Mouse (Mus musculus): Measurements from ENCODE around the gene Spred1. TPM values are rescaled to one million over a fixed set of nuclear protein-coding genes. Genes with fewer than 3 reads are reported as not detected.

Gene Spred1
- total RNA-seq (2015; ENCODE audit: low replicate concordance) (0.72 and 7.5 TPM in 2 replicates), total RNA-seq (2017; ENCODE audit: low replicate concordance) (4.2 and 7.2 TPM in 2 replicates)

DNA sequence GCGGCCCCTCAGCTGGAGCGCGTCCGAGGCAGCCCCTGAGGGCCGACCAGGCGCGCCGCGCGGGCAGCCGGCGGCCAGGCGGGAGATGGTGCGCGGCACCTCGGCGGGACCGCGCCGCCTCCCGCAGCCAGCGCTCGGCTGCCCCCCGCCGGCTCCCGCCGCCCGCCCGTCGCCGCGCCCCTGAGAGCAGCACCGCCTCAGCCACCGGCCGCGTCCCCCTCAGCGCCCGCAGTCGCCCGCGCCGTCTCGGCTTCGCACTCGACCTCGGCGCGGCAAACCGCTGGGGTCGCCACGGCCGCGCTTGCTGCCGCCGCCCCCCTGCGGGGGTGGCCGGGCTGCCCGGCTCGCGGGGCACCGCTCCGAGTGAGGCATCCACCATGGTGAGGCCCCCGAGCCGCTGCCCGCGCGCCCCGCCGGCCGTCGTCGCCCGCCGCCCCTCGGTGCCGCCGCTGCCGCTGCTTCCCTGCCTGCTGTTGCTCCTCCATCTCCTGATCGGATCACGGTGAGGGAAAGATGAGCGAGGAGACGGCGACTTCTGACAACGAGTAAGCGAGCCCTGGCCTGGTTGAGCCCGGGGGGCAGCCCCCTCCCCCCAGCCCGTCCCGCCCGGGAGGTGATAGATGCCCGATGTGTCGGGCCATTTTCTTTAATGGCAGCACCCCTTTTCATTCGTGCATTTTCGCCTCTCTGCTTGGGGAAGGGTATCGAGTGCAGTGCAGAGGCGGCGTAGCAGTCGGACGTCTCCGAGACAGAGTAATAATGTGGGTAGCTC lies at the start of gene Spred1:
Gene Spred1 (plus strand): TSS at position 163 of the 772 bp plus-strand sequence.
- no peak for ATAC-seq (replicated peaks; ENCODE audit: low FRiP score, poor library complexity, severe bottlenecking)

DNA sequence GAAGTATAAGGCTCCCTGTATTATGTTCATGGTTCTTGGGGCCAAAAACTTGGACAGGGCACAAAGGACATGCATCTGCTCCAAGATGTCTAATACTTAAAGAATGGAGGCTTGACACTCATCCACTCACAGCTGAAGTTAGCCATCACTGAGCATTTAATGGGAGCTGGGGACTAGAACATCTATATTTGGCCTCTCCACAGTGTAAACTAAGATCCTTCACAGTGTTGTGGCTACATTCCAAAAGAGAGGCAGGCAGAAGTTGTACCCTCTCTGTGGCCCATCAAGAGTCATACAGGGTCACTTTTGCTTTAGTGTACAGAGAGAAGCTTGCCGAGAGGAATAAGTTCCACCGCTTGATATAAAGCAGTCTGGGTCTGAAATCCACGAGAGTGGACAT lies 49.6 kb upstream of the Spred1 start:
- ATAC-seq (replicated peaks; ENCODE audit: low FRiP score, poor library complexity, severe bottlenecking) = no peak

GRCm38 (mm10) chr2:117078711-117079110 lies 42.5 kb upstream of the Spred1 start:
- no peak for ATAC-seq (replicated peaks; ENCODE audit: low FRiP score, poor library complexity, severe bottlenecking)

DNA sequence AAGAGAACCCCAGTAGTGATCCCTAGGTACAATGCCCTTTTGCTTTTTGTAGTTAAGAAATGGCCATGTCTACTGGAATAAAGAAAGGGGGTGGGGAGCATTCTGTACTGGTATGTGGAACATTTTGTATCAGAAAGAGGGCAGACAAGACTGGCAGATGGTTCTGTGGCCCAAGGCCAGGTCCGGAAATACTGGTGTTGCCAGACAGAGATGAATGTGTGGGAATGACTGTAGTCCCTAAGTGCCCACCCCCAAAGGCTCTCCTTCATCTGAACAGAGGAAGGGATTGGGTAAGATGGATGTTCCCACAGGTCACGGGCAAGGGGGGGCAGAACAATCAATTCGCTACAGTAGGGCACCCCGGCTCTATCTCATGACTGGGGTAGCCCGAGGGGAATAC lies 41.6 kb upstream of the Spred1 start:
- ATAC-seq (replicated peaks; ENCODE audit: low FRiP score, poor library complexity, severe bottlenecking) = no peak

DNA sequence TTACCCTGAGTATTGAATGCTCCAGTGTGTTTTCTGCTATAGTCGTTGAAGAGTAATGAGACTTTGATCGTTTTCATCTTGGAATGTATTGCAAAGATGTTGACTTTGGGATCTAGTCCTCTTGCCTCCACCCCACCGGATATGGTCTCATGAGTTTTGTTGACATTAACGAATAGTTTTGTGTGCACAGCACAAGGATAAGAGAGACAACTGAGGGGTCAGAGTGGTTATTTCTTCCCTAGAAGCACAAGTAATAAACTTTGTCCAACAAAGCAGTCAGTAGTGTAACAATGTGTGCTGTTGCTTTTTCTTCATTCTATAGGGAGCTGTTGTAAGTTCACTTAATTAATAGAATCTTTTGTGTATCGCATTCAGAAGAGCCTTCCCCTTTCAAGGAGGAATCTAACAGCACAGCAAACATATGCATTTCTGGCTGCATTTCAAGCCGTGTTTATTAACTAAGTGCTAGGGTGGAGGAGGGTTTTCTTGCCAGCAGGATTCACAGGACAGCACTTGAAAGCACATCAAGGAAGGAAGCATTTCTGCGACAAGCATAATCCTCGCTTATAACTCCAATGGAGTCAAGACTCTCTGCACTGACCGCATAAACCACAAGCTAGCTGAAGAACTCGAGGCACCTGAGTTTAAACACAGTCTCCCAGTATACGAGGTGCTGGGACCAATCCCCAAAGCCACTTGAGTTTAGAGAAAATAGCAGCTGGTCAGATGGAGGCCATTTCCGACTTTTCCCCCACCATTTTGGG lies 35.0 kb upstream of the Spred1 start:
- no peak for ATAC-seq (replicated peaks; ENCODE audit: low FRiP score, poor library complexity, severe bottlenecking)

DNA sequence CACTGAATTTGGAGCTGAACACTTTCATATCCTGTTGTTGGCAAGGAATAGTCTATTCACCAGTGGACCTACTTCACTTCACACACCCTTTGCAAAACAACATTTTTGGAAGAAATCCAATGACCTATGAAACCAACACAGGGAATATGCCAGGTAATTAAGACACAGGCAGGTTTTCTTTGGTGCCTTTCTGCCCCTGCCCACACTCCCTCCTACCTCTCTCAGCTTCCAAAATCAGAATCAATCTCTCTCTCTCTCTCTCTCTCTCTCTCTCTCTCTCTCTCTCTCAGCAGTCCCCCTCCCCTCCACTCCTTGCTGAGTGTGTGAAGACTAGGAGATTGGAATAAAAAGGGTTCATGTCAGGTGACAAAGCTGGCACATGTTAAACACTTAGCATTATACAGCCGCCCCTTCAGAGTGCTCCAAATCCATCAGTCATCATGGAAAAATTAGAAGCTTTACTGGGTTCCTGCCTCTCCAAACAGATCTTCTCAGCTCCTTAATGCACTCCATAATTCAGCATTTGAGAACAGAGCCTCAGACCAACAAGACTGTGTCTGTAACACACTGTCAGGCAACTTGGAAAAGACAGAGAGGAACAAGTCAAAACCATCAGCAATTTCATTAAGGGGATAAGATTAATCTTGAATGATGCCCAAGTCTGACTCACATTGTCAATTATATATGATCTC lies 34.3 kb upstream of the Spred1 start:
- ATAC-seq (replicated peaks; ENCODE audit: low FRiP score, poor library complexity, severe bottlenecking) = no peak

GRCm38 (mm10) chr2:117087458-117087820 lies 33.7 kb upstream of the Spred1 start:
- ATAC-seq (replicated peaks; ENCODE audit: low FRiP score, poor library complexity, severe bottlenecking) = no peak

GRCm38 (mm10) chr2:117089482-117089881 lies 31.7 kb upstream of the Spred1 start:
- no peak for ATAC-seq (replicated peaks; ENCODE audit: low FRiP score, poor library complexity, severe bottlenecking)

GRCm38 (mm10) chr2:117090061-117090460 lies 31.1 kb upstream of the Spred1 start:
- ATAC-seq (replicated peaks; ENCODE audit: low FRiP score, poor library complexity, severe bottlenecking) = no peak

- ATAC-seq (replicated peaks; ENCODE audit: low FRiP score, poor library complexity, severe bottlenecking) = no peak
Measured at GRCm38 (mm10) chr2:117092946-117093401, 28.2 kb upstream of the Spred1 start.

DNA sequence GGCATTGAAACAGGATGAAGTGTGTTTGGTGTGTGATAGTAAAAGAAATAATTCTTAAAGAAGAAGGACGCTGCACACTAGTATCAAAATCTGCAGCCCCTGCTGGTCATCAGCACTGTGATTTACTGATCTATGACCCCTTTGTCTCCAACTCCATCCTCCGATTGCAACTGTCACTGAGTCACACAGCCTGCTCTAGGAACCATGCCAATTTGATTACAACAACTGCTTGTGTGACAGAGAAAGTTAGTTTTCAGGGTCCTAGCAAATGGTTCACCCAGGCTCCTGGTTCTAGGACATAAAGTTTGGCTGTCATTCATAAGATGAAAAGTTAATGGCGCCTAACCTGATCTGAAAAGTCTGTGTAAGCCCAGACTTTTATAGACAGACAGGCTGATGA lies 25.7 kb upstream of the Spred1 start:
- no peak for ATAC-seq (replicated peaks; ENCODE audit: low FRiP score, poor library complexity, severe bottlenecking)

GRCm38 (mm10) chr2:117097305-117097704 lies 23.9 kb upstream of the Spred1 start:
- ATAC-seq (replicated peaks; ENCODE audit: low FRiP score, poor library complexity, severe bottlenecking) = no peak

- no peak for ATAC-seq (replicated peaks; ENCODE audit: low FRiP score, poor library complexity, severe bottlenecking)
Measured at GRCm38 (mm10) chr2:117099316-117099715, 21.9 kb upstream of the Spred1 start.

- no peak for ATAC-seq (replicated peaks; ENCODE audit: low FRiP score, poor library complexity, severe bottlenecking)
Measured at GRCm38 (mm10) chr2:117103461-117103860, 17.7 kb upstream of the Spred1 start.

- no peak for ATAC-seq (replicated peaks; ENCODE audit: low FRiP score, poor library complexity, severe bottlenecking)
Measured at GRCm38 (mm10) chr2:117105407-117105806, 15.8 kb upstream of the Spred1 start.

DNA sequence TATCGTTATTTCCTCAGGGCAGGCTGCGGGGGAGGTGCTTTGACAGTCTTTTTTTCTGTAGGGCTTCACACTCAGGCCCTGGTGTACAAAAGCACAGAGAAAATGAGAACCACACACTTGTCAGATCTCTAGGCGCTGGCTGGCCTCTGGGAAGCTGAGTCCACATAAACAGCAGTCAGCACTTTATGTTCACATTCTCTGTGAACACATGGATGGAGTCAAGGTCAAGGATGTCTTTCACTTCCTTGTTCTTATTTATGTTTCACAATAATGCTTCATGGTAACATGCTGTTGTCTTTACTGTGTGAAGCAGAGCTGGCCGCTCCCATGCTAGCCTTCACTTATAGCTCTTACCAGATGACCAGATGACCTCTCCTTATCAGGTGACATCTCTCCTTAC lies 13.1 kb upstream of the Spred1 start:
- ATAC-seq (replicated peaks; ENCODE audit: low FRiP score, poor library complexity, severe bottlenecking) = no peak

- no peak for ATAC-seq (replicated peaks; ENCODE audit: low FRiP score, poor library complexity, severe bottlenecking)
Measured at GRCm38 (mm10) chr2:117109296-117109695, 11.9 kb upstream of the Spred1 start.

GRCm38 (mm10) chr2:117110355-117110866 lies 10.8 kb upstream of the Spred1 start:
- ATAC-seq (replicated peaks; ENCODE audit: low FRiP score, poor library complexity, severe bottlenecking) = no peak

DNA sequence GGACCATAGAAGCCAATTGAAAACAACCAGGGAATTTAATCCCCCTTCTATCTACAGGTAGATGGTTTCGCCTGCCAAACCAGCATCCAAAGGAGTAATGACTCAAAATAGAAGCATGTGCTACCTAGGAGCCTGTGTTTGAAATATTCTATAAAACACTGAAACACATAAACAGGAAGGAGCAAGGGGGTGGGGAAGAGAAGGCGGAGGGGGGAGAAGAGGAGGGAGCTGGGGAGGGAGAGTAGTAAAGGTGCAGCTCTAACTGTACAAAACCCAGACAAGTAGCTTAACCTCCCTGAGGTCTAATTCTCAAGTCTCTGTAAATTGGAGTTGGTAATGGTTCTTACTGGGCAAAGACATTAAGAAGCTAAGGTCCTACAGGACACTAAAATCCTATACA lies 7.9 kb upstream of the Spred1 start:
- ATAC-seq (replicated peaks; ENCODE audit: low FRiP score, poor library complexity, severe bottlenecking) = no peak

DNA sequence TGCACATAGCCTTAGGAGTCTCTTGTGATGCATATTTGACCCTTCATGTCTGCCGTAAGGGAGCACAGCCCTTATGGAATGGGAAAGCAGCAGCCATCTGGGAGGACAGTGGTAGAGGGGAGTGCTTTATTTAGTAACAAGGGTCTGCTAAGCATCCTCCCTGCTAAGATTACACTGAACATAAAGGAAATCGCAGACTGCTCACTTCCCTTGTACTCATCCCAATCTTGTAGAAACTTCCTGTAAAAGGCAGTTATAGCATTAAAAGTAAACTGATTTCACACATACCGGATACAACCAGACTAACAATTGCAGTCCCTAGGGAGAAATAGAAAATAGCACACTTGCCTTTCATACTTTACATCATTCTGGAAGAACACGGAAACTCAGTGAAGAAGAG lies 7.4 kb upstream of the Spred1 start:
- ATAC-seq (replicated peaks; ENCODE audit: low FRiP score, poor library complexity, severe bottlenecking) = no peak

All from erythroid progenitor cell, adult 5-6 weeks (primary cell).